Mouse (Mus musculus) heart, postnatal 0 days (tissue): ENCODE measurements at regions not wholly inside any gene's neighbourhood (a gene's known extent, or its start where the extent isn't known, plus 50 kb on each side); places are given as distances from the start of the nearest gene placed in this dataset.

Experiments used
- ATAC-seq: fragments of 200-750 bp; cut with Nextera tagmentation; 2 replicates; pipeline ENCODE4 v1.8.0; 2017; ENCODE audit warnings: low read depth, moderate number of reproducible peaks, moderate library complexity; ENCODE audit not compliant: insufficient read depth
- DNase-seq: peaks from one replicate; pipeline ENCODE4 v3.0.0-alpha.2; 2016; ENCODE audit warnings: low spot score
- H3K27ac ChIP-seq: fragments of 300-500 bp; sonication (generic); 2 replicates; pipeline ENCODE4 v1.5.1; 2014; ENCODE audit warnings: low read depth, mild to moderate bottlenecking
- H3K27me3 ChIP-seq: fragments of 300-500 bp; sonication (generic); 2 replicates; pipeline ENCODE4 v1.6.1; 2014; ENCODE audit warnings: low read length, mixed read lengths; ENCODE audit not compliant: control insufficient read depth, insufficient read depth
- H3K36me3 ChIP-seq: fragments of 300-500 bp; sonication (generic); replicated peaks from 2 replicates; pipeline ENCODE4 v1.6.1; 2014; ENCODE audit warnings: low read length, mixed read lengths; ENCODE audit not compliant: control insufficient read depth, insufficient read depth
- H3K4me1 ChIP-seq: fragments of 300-500 bp; sonication (generic); 2 replicates; pipeline ENCODE4 v1.6.1; 2014; ENCODE audit warnings: antibody characterized with exemption; ENCODE audit not compliant: control insufficient read depth, insufficient read depth
- H3K4me2 ChIP-seq: fragments of 300-500 bp; sonication (generic); 2 replicates; pipeline ENCODE4 v1.6.1; 2014; ENCODE audit warnings: low read depth, mild to moderate bottlenecking, low read length, moderate library complexity
- H3K4me3 ChIP-seq: fragments of 300-500 bp; sonication (generic); 2 replicates; pipeline ENCODE4 v1.5.1; 2014; ENCODE audit warnings: low read depth, low read length
- H3K9ac ChIP-seq: fragments of 300-500 bp; sonication (generic); replicated peaks from 2 replicates; pipeline ENCODE4 v1.6.1; 2014; ENCODE audit warnings: low read depth, low read length, mixed read lengths
- H3K9me3 ChIP-seq: fragments of 300-500 bp; sonication (generic); replicated peaks from 2 replicates; pipeline ENCODE4 v1.6.1; 2016; ENCODE audit warnings: low read length; ENCODE audit not compliant: control insufficient read depth
- CTCF ChIP-seq: IDR thresholded peaks from 2 replicates; pipeline ENCODE4 v1.5.1; 2016; ENCODE audit warnings: antibody characterized with exemption, control low read depth, low read depth
- EP300 ChIP-seq: IDR thresholded peaks from 2 replicates; pipeline ENCODE4 v1.6.1; 2016; ENCODE audit warnings: antibody characterized with exemption, low read depth
- WGBS: fragments of 180-500 bp; shearing (Covaris S2); extraction: QIAGEN DNeasy Blood & Tissue Kit; methylation state at CpG from one replicate; pipeline ENCODE4 v1.1.7; 2014; 5-methylcytosine and 5-hydroxymethylcytosine counted together

DNA sequence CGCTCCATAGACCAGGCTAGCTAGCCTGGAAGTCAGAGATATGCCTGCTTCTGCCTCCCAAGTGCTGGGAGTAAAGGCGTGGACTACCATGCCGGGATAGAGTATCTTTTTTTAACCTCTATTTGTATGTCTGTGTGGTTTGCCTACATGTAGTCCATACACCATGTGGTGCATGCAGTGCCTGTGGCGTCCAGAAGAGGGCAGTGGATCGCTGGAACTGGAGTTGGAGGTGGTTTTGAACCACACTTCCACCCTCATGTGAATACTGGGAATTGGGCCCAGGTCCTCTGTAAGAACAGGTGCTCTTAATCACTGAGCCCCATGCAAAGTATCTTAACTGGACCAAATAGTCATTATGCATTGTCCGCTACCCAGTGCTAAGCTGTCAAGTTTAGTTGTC is 306.2 kb downstream of the H2al1j start:
- no peak overlapping the region for H3K4me3 ChIP-seq
- no peak overlapping the region for H3K9ac ChIP-seq
- 61% methylated on average over 6 of the region's 6 CpGs for WGBS
- ATAC-seq (no peak), DNase-seq (no peak)
- no peaks in the 10 kb centered on the region for H3K4me1 ChIP-seq
- H3K27me3 ChIP-seq, result no peaks in the 10 kb centered on the region
- no peak overlapping the region for H3K4me2 ChIP-seq
- no peak overlapping the region for H3K27ac ChIP-seq
- TF ChIP-seq CTCF (peak; percentile 39), EP300 (no peak)
- no peaks in the 10 kb centered on the region for H3K9me3 ChIP-seq
- H3K36me3 ChIP-seq, result no peaks in the 10 kb centered on the region

DNA sequence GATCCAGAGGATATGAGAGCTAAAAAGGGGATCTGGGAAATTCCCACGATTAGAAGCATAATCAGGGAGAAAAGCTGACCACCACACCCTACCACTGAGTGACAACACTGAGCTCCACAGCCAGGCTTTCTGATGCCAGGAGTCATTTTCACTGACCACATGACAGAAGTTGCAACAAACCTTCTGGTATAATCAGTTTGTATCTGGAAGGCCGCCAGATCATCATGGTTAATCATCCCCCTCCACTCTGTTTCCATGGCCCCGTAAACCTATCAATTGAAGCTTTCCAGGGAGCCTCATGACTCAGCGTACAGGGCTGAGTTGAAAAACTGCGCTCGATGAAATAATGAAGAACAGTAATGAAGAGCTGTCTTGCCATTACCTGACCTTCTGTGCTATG is 316.9 kb downstream of the H2al1j start:
- H3K9ac ChIP-seq, result no peak overlapping the region
- H3K36me3 ChIP-seq, result no peaks in the 10 kb centered on the region
- DNase-seq (no peak), ATAC-seq (no peak)
- H3K27me3 ChIP-seq, result no peaks in the 10 kb centered on the region
- H3K4me2 ChIP-seq, result no peak overlapping the region
- H3K4me1 ChIP-seq, result no peaks in the 10 kb centered on the region
- WGBS, result 63% methylated on average over 6 of the region's 6 CpGs
- TF ChIP-seq EP300, result no peak
- no peaks in the 10 kb centered on the region for H3K9me3 ChIP-seq
- H3K4me3 ChIP-seq, result no peak overlapping the region
- no peak overlapping the region for H3K27ac ChIP-seq

DNA sequence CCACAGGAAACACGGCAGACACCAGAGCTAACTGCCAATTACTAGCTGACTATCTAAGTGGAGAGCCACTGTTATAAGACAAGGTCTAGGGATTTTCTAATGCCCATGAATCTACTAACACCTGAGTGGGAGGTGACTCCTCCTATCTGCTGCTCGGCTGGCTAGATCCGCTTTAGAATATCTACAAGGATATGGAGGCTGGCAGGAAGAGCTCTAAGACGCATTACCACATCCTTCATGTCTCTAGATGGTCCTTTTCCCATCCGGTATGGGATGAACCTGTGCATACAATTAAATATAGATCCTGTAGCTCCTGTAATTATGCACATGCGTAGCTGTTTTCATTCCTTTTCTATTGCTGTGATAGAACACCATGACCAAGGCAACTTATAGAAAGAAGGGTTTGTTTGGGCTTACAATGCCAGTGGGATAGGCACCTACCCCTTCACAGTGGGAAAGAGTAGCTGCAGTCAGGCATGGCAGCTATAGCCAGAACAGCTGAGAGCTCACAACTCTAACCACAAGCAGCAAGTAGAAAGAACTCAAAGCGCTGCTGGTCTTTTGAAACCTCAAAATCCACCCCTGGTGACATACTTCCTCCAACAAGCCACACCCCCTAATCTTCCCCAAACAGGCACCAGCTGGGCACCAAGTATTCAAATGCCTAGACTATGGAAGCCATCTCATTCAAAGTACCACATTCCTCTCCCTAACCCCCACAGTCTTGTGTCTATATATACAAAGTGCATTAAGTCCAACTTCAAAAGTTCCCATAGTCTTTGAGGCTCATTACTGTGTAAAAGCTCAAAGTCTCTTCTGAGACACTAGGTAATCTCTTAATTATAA is 319.3 kb downstream of the H2al1j start:
- Histone ChIP-seq H3K9me3 (no peaks in the 10 kb centered on the region), H3K36me3 (no peaks in the 10 kb centered on the region), H3K4me2 (no peak overlapping the region), H3K4me3 (no peak overlapping the region), H3K9ac (no peak overlapping the region), H3K27ac (no peak overlapping the region), H3K27me3 (no peaks in the 10 kb centered on the region), H3K4me1 (no peaks in the 10 kb centered on the region)
- 71% methylated on average over 7 of the region's 7 CpGs for WGBS
- no peak for DNase-seq
- no peak for TF ChIP-seq CTCF
- TF ChIP-seq EP300, result no peak
- no peak for ATAC-seq

DNA sequence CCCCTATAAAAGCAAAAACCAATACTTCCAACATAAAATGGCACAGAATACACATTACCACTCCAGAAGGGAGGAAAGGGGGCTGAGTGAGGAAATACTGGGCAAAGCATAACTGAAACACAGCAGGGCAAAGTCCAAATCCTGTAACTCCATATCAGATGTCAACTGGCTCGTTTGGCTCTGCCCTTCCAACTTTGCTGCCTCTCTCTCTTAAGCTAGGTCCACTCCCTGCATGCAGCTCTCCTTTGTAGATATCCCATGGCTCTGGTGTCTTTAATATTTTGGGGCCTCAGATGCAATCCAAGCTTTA is 319.9 kb downstream of the H2al1j start:
- H3K36me3 ChIP-seq, result no peaks in the 10 kb centered on the region
- 17% methylated on average over 1 of the region's 1 CpGs for WGBS

DNA sequence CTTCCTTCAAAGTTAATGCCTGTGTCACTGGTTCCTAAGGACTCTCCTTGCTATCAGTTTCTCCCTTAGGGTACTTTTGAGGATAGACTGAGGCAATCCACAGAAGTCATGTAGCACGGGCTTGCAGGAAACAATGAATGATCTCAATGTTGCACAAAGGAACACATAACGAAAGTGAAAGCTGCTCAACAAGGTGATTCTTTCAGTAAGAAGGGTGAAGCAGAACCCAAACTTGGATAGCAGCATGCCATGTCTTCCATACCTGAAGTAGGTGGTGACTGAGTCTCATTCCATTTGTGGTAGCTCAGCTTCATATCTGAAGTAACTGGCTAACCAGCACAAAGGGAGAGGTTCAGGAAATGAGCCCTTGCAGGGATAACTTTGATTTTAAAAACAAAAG is 325.7 kb downstream of the H2al1j start:
- ATAC-seq (no peak), DNase-seq (no peak)
- TF ChIP-seq CTCF (no peak), EP300 (no peak)
- Histone ChIP-seq H3K27me3 (no peaks in the 10 kb centered on the region), H3K4me1 (no peaks in the 10 kb centered on the region), H3K36me3 (no peaks in the 10 kb centered on the region), H3K4me2 (no peak overlapping the region), H3K27ac (no peak overlapping the region), H3K9ac (no peak overlapping the region), H3K9me3 (no peaks in the 10 kb centered on the region), H3K4me3 (no peak overlapping the region)
- 76% methylated on average over 2 of the region's 2 CpGs for WGBS

More for the DNA sequence above, 319.9 kb downstream of the H2al1j start:
- ATAC-seq (no peak), DNase-seq (no peak)
- no peaks in the 10 kb centered on the region for H3K27me3 ChIP-seq
- H3K4me2 ChIP-seq, result no peak overlapping the region
- no peaks in the 10 kb centered on the region for H3K9me3 ChIP-seq
- no peaks in the 10 kb centered on the region for H3K4me1 ChIP-seq
- no peak overlapping the region for H3K27ac ChIP-seq
- H3K9ac ChIP-seq, result no peak overlapping the region
- TF ChIP-seq EP300, result no peak
- TF ChIP-seq CTCF, result no peak
- H3K4me3 ChIP-seq, result no peak overlapping the region

DNA sequence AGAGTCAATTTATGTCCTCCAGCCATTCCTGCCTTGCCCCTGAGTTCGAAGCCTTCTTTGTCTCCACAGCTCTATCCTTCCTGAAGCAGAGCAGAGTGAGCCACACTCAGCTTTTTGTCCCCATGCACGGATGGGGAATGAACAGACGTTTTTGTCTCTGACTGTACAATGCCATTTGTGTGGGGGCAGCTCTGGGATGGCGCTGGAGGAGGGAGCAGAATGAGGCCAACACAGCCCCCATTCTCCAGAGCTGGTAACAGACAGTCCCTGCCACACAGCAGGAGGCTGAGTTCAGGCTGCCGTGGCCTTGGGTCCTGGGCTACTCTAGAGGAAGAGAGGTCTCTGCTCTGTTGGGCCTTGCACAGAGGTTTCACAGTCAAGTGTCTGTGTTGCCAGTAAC is 327.4 kb downstream of the H2al1j start:
- TF ChIP-seq CTCF, result no peak
- no peak for TF ChIP-seq EP300
- Histone ChIP-seq H3K36me3 (no peaks in the 10 kb centered on the region), H3K27ac (no peak overlapping the region), H3K27me3 (no peaks in the 10 kb centered on the region), H3K9ac (no peak overlapping the region), H3K4me2 (no peak overlapping the region), H3K4me1 (no peaks in the 10 kb centered on the region), H3K9me3 (no peaks in the 10 kb centered on the region), H3K4me3 (no peak overlapping the region)
- no peak for ATAC-seq
- DNase-seq, result no peak
- WGBS, result 62% methylated on average over 5 of the region's 5 CpGs
